Mouse (Mus musculus): ENCODE measurements around the gene Mapk8ip2.

- TF ChIP-seq GATA1 (IDR thresholded peaks at IDR 0.05; ENCODE audit: borderline replicate concordance, low read length) (no peak), FLI1 (IDR thresholded peaks at IDR 0.05; ENCODE audit: low read length) (no peak)
Observed at GRCm38 (mm10) chr15:89475611-89476474, 22.1 kb downstream of the Mapk8ip2 start.

Measured in megakaryocyte, embryonic 14.5 days (primary cell).